Mouse (Mus musculus): ENCODE measurements at regions not wholly inside any gene's neighbourhood (a gene's known extent, or its start where the extent isn't known, plus 50 kb on each side); places are given as distances from the start of the nearest gene placed in this dataset.

DNA sequence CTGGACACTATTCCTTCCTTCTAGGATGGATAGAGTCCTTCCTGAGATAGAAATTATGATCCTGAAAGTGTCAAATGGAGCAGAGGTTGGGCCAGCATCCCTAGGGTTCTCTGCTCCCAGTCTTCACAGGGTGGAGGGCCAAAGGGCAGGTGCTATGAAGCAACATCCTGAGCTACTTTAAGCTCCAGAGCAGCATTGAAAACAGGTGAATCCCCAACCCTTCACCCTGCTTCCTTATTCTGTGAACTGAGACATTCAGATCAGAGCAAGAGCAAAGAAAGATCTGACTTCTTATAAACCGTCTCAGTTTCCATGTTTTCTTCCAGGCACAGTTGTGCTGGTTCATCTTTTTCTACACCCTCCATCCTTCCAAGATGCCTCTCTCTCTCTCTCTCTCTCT lies 185.1 kb downstream of the Cog6 start:
- H3K9ac ChIP-seq: no peak overlapping the region
- ATAC-seq (ENCODE audit: insufficient number of reproducible peaks, low FRiP score, low TSS enrichment, low read depth): no peak
- no peaks in the 10 kb centered on the region for H3K36me3 ChIP-seq
- no peak overlapping the region for H3K27ac ChIP-seq
- no peak overlapping the region for H3K4me3 ChIP-seq
- H3K4me2 ChIP-seq: no peak overlapping the region
- 77% methylated on average over 1 of the region's 1 CpGs for WGBS
- H3K9me3 ChIP-seq: no peaks in the 10 kb centered on the region
- H3K27me3 ChIP-seq: no peaks in the 10 kb centered on the region
- no peaks in the 10 kb centered on the region for H3K4me1 ChIP-seq

DNA sequence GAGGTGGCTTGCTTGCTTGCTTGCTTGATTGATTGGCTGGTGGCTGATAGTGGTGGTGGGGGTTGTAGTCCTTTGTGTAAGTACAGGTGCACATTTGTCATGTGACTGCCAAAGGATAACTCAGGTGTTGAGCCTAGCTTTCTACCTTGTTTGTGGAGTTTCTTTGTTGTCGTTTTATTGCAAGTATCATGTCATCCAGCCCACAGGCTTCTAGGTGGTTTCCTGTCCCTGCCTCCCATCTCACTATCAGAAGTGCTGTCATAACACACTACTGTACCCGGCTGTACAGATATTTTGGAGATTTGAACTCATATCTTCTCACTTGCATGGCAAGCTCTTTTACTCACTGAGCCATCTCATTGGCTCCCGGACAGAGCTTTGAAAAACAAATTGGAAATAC lies 186.9 kb downstream of the Cog6 start:
- WGBS: 93% methylated on average over 3 of the region's 3 CpGs

DNA sequence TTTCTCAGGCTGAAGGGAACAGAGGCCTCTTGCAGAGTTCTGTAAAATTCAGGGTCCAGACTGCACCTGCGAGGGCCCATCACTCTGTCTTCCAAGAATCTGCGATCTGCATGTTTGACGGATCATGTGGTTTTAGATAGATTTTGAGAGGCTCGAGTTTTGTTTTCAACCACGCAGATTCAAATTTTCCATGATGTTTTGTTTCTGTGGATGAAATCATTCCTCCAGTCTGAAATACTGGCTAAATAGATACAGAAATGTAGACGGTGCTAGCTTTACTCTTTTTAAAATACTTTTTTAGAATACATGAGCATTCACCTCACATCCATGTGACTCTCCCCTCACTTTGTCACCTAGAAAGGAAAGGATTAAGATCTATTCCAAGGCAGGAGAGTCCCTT lies 188.0 kb downstream of the Cog6 start:
- no peaks in the 10 kb centered on the region for H3K27me3 ChIP-seq
- WGBS: 83% methylated on average over 6 of the region's 6 CpGs
- no peaks in the 10 kb centered on the region for H3K36me3 ChIP-seq
- no peak overlapping the region for H3K9ac ChIP-seq
- H3K4me1 ChIP-seq: no peaks in the 10 kb centered on the region
- no peak overlapping the region for H3K4me2 ChIP-seq
- no peak overlapping the region for H3K4me3 ChIP-seq
- no peaks in the 10 kb centered on the region for H3K9me3 ChIP-seq
- no peak overlapping the region for H3K27ac ChIP-seq
- ATAC-seq (ENCODE audit: insufficient number of reproducible peaks, low FRiP score, low TSS enrichment, low read depth): no peak

More for the DNA sequence above, 186.9 kb downstream of the Cog6 start:
- H3K9ac ChIP-seq: no peak overlapping the region
- H3K4me3 ChIP-seq: no peak overlapping the region
- no peaks in the 10 kb centered on the region for H3K27me3 ChIP-seq
- no peak for ATAC-seq (ENCODE audit: insufficient number of reproducible peaks, low FRiP score, low TSS enrichment, low read depth)
- H3K4me1 ChIP-seq: no peaks in the 10 kb centered on the region
- no peak overlapping the region for H3K4me2 ChIP-seq
- H3K27ac ChIP-seq: no peak overlapping the region
- H3K9me3 ChIP-seq: no peaks in the 10 kb centered on the region
- H3K36me3 ChIP-seq: no peaks in the 10 kb centered on the region

DNA sequence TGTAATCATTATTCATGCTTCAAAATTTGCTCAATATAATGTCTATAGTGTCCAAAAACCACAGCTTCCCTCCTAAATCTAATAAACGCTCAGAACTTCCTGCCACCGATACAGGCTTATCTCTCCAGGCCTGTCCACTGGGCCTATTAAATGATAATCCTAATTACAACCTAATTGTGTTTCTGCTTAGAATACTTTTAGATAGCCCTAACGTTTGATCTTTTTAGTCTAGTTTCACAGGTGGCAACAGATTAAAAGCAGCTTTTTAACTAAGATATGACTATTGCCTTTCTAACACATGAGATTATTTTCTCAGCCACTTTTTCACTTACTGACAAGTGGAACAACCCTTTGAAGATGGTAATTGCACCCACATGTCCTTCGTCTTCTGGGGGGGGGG lies 188.6 kb downstream of the Cog6 start:
- H3K9me3 ChIP-seq: no peaks in the 10 kb centered on the region
- H3K9ac ChIP-seq: no peak overlapping the region
- no peaks in the 10 kb centered on the region for H3K36me3 ChIP-seq
- H3K4me3 ChIP-seq: no peak overlapping the region
- no peaks in the 10 kb centered on the region for H3K4me1 ChIP-seq
- no peak for ATAC-seq (ENCODE audit: insufficient number of reproducible peaks, low FRiP score, low TSS enrichment, low read depth)
- H3K27ac ChIP-seq: no peak overlapping the region
- 28% methylated on average over 4 of the region's 4 CpGs for WGBS
- H3K4me2 ChIP-seq: no peak overlapping the region
- H3K27me3 ChIP-seq: no peaks in the 10 kb centered on the region

DNA sequence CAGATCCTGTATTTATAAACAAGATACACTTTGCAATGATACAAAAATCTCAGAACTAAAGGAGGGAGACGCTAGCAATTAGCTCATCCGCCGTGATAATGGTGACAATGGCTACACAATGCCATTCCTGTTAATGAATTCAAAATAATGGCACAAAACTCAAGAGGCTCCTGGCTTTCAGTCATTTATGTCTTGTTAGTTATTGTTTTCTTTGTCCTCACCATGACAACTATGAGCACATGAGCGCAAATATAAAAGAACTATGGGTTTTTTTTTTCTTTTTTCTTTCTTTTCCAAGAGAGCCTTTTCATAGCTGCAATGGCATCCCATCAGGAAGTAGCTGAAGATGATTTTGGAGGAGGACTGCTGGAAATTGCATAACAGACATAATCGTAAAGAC lies 194.2 kb downstream of the Cog6 start:
- Histone ChIP-seq H3K4me3 (no peak overlapping the region), H3K9me3 (no peaks in the 10 kb centered on the region), H3K9ac (no peak overlapping the region), H3K27me3 (no peaks in the 10 kb centered on the region), H3K27ac (no peak overlapping the region), H3K36me3 (no peaks in the 10 kb centered on the region), H3K4me1 (no peaks in the 10 kb centered on the region), H3K4me2 (no peak overlapping the region)
- WGBS: 90% methylated on average over 5 of the region's 5 CpGs
- no peak for ATAC-seq (ENCODE audit: insufficient number of reproducible peaks, low FRiP score, low TSS enrichment, low read depth)

DNA sequence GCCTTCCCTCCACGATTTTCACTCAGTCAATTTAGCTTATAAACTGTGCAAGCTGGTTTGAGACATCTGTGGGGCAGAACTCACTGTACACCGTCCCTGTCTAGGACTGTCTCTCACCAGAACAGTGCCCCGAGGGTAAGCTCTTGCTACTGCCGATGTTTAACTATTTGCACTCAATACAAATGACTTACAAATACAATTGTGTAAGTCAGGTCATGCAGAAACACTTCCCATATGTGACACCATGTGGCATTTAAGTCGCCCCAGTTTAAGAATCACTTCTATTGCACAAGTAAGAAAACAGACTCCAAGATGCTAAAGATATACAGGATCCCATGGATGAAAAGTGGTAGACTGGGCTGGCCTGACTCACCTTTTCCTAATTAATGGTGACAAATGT lies 195.6 kb downstream of the Cog6 start:
- Histone ChIP-seq H3K27me3 (no peaks in the 10 kb centered on the region), H3K9ac (no peak overlapping the region), H3K4me3 (no peak overlapping the region), H3K4me1 (no peaks in the 10 kb centered on the region), H3K27ac (no peak overlapping the region), H3K9me3 (no peaks in the 10 kb centered on the region), H3K4me2 (no peak overlapping the region), H3K36me3 (no peaks in the 10 kb centered on the region)
- 26% methylated on average over 5 of the region's 5 CpGs for whole genome bisulfite sequencing
- ATAC-seq (ENCODE audit: insufficient number of reproducible peaks, low FRiP score, low TSS enrichment, low read depth): no peak

DNA sequence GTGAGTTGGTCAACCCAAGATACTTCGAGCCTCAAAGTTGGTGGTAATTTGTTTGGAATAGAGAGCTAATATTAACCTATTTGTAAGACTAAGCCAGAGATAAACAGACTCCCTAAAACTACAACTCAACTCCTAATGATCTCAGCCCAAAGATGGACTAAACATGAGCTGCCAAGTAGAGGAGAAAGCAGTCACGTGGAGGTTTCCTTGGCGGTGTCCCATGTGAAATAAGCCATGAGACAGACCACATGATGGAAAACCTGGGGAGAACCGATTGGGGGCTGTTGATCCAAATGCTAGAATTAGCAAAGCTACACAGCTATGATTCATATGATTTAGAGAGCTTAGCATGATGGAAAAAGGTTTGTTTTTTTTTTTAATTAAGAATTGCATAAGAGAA lies 198.6 kb downstream of the Cog6 start:
- Histone ChIP-seq H3K9me3 (no peaks in the 10 kb centered on the region), H3K27ac (no peak overlapping the region), H3K9ac (no peak overlapping the region), H3K36me3 (no peaks in the 10 kb centered on the region), H3K4me2 (no peak overlapping the region), H3K4me1 (no peaks in the 10 kb centered on the region), H3K4me3 (no peak overlapping the region), H3K27me3 (no peaks in the 10 kb centered on the region)
- no peak for ATAC-seq (ENCODE audit: insufficient number of reproducible peaks, low FRiP score, low TSS enrichment, low read depth)
- WGBS: 81% methylated on average over 4 of the region's 4 CpGs

DNA sequence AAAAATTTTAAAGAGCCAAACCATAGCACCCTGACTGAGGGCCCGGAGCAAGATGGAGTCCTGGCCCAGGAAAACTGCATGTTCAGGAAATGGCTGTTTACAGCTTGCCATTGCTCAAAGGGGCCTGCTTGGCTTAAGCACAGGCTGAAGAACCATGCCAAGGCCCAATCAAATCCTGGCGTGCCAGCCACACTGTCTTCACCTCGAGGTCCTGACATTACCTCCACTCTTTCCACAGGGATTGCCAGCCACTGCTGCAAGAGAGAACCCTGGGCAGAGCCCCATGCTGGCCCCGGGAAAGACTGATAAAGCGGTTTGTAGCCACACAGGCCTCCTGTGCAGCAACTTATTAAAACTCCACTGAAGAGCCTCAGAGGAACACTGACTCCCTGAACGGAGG lies 199.6 kb downstream of the Cog6 start:
- no peak overlapping the region for H3K4me2 ChIP-seq
- WGBS: 74% methylated on average over 6 of the region's 6 CpGs

DNA sequence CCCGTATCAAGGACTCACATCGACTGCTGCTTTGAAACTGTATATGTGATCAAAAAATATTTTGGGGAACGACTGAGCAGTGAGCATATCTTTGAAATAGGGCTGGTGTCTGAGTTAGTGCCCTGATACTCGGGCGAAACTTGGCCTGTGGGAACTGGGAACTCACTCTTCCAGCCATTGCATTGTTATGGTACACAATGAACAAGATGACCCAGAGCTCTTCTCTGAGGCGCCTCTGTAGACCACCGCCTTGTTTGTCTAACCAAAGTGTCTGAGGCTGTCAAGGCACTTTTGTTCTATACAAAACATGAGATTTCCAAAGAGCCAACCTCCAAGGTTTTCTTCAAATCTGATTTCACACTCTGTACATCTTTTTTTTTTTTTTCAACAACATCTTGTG lies 201.5 kb downstream of the Cog6 start:
- Histone ChIP-seq H3K27me3 (no peaks in the 10 kb centered on the region), H3K4me2 (no peak overlapping the region), H3K9me3 (no peaks in the 10 kb centered on the region), H3K9ac (no peak overlapping the region), H3K4me3 (no peak overlapping the region), H3K36me3 (no peaks in the 10 kb centered on the region), H3K27ac (no peak overlapping the region), H3K4me1 (no peaks in the 10 kb centered on the region)
- WGBS: 86% methylated on average over 7 of the region's 7 CpGs
- no peak for ATAC-seq (ENCODE audit: insufficient number of reproducible peaks, low FRiP score, low TSS enrichment, low read depth)

More for the DNA sequence above, 199.6 kb downstream of the Cog6 start:
- no peaks in the 10 kb centered on the region for H3K4me1 ChIP-seq
- H3K9me3 ChIP-seq: no peaks in the 10 kb centered on the region
- H3K36me3 ChIP-seq: no peaks in the 10 kb centered on the region
- no peak overlapping the region for H3K4me3 ChIP-seq
- H3K9ac ChIP-seq: no peak overlapping the region
- no peak overlapping the region for H3K27ac ChIP-seq
- ATAC-seq (ENCODE audit: insufficient number of reproducible peaks, low FRiP score, low TSS enrichment, low read depth): no peak
- H3K27me3 ChIP-seq: no peaks in the 10 kb centered on the region

DNA sequence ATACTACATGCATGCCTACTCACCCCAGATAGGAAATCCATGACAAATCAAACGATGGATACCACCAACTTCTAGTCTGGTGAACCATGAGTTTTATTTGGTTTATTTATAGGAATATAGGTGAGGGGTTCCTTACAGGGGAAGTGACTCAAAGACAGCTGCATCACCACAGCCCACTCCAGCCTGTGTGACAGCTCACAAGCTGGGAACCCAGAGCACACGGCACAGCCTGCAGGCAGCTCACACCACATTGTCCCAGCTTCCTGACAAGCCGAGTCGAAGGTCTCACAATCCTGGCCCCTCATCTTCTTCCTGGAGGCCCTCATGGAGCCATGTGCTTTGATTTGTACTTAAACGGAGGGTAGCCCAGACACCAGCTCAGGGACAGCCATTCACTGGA lies 214.7 kb downstream of the Cog6 start:
- H3K27ac ChIP-seq: no peak overlapping the region
- no peak overlapping the region for H3K4me2 ChIP-seq
- WGBS: 72% methylated on average over 5 of the region's 5 CpGs
- H3K9ac ChIP-seq: no peak overlapping the region
- no peaks in the 10 kb centered on the region for H3K36me3 ChIP-seq
- H3K4me1 ChIP-seq: no peaks in the 10 kb centered on the region; the same call in 1 of the 2 replicates
- H3K27me3 ChIP-seq: no peaks in the 10 kb centered on the region
- H3K4me3 ChIP-seq: no peak overlapping the region
- ATAC-seq (ENCODE audit: insufficient number of reproducible peaks, low FRiP score, low TSS enrichment, low read depth): no peak
- no peaks in the 10 kb centered on the region for H3K9me3 ChIP-seq

DNA sequence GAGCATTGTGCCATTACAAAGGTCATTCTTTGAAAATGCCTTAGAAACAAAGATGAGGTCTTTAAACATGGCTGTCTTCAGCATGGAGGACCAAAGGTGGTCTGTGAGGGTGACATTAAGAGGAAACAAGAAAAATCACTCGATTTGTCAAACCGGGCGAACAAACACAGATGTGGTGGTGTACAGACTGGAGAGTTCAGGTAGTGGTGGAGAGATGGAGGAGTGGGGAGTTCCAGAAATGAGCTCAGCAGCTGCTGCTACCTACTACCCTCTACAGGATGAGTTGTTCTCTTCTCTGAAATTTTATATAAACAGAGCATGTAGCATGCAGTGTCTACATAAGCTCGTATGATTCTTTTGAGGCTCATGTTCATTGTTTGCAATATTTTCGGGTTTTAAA lies 215.6 kb downstream of the Cog6 start:
- no peak overlapping the region for H3K27ac ChIP-seq
- no peaks in the 10 kb centered on the region for H3K9me3 ChIP-seq
- 83% methylated on average over 5 of the region's 5 CpGs for WGBS
- no peak overlapping the region for H3K9ac ChIP-seq
- H3K36me3 ChIP-seq: no peaks in the 10 kb centered on the region
- H3K4me1 ChIP-seq: no peaks in the 10 kb centered on the region; the same call in 1 of the 2 replicates
- no peaks in the 10 kb centered on the region for H3K27me3 ChIP-seq
- H3K4me2 ChIP-seq: no peak overlapping the region
- no peak for ATAC-seq (ENCODE audit: insufficient number of reproducible peaks, low FRiP score, low TSS enrichment, low read depth)
- no peak overlapping the region for H3K4me3 ChIP-seq

DNA sequence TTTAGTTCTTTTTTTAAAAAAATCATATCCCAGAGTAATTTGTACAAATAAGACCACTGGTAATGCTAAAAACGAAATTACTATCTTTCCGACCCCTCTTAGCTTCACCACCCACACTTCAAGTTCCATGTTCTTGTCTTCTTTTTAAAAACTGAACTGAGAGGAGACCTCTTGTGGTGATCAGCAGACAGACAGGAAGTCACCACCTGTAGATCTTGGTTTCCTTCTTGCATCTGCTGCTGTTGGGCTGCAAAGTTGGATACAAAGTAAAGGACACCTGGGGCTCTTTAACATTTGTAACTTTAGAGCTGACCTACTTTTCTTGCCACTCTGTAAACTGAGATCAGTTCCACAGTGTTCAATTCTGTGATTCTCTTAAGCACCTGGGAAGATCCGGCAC lies 216.4 kb downstream of the Cog6 start:
- WGBS: 80% methylated on average over 3 of the region's 3 CpGs
- no peak for ATAC-seq (ENCODE audit: insufficient number of reproducible peaks, low FRiP score, low TSS enrichment, low read depth)
- no peaks in the 10 kb centered on the region for H3K9me3 ChIP-seq
- no peak overlapping the region for H3K4me3 ChIP-seq
- no peaks in the 10 kb centered on the region for H3K36me3 ChIP-seq
- H3K4me1 ChIP-seq: no peaks in the 10 kb centered on the region; the same call in 1 of the 2 replicates
- H3K4me2 ChIP-seq: no peak overlapping the region
- H3K27ac ChIP-seq: no peak overlapping the region
- no peaks in the 10 kb centered on the region for H3K27me3 ChIP-seq
- no peak overlapping the region for H3K9ac ChIP-seq

DNA sequence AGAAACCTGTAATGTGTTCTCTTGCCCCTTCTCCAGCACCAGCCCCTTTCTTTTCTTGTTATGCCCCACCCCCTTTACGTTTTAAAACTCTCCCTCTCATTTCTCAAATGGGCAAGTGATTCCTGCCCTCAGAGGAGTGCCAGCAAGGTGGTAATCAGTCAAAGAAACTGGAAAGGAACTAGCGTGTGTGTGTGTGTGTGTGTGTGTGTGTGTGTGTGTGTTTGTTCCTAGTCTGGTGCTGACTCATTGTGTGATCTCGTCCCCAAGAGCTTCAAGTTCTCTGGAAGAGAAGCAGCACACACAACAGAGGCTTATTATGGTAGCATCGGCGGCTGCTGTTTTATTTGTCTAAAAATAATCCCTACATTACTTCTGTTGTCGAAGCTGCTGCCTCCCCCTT lies 219.2 kb downstream of the Cog6 start:
- Histone ChIP-seq H3K4me1 (no peaks in the 10 kb centered on the region; the same call in 1 of the 2 replicates), H3K4me3 (no peak overlapping the region), H3K9me3 (no peaks in the 10 kb centered on the region), H3K9ac (no peak overlapping the region), H3K27ac (no peak overlapping the region), H3K4me2 (no peak overlapping the region), H3K36me3 (no peaks in the 10 kb centered on the region), H3K27me3 (no peaks in the 10 kb centered on the region)
- ATAC-seq (ENCODE audit: insufficient number of reproducible peaks, low FRiP score, low TSS enrichment, low read depth): no peak
- WGBS: 22% methylated on average over 6 of the region's 6 CpGs
